Mouse (Mus musculus) midbrain, embryonic 12.5 days (tissue): ENCODE measurements around the gene Exoc3l4. TPM values are rescaled to one million over a fixed set of nuclear protein-coding genes. Genes with fewer than 3 reads are reported as not detected.

Experiments used
- ATAC-seq: fragments of 200-750 bp; cut with Nextera tagmentation; 2 replicates; pipeline ENCODE4 v1.8.0; 2017; ENCODE audit warnings: low read depth, moderate TSS enrichment, moderate library complexity; ENCODE audit not compliant: low FRiP score
- H3K27ac ChIP-seq: fragments of 300-500 bp; sonication (generic); replicated peaks from 2 replicates; pipeline ENCODE4 v1.5.1; 2016; ENCODE audit warnings: mild to moderate bottlenecking
- H3K27me3 ChIP-seq: fragments of 300-500 bp; sonication (generic); 2 replicates; pipeline ENCODE4 v1.6.1; 2016; ENCODE audit warnings: mild to moderate bottlenecking
- H3K36me3 ChIP-seq: fragments of 300-500 bp; sonication (generic); 2 replicates; pipeline ENCODE4 v1.6.1; 2016
- H3K4me1 ChIP-seq: fragments of 300-500 bp; sonication (generic); 2 replicates; pipeline ENCODE4 v1.6.1; 2016
- H3K4me2 ChIP-seq: fragments of 300-500 bp; sonication (generic); replicated peaks from 2 replicates; pipeline ENCODE4 v1.6.1; 2016; ENCODE audit warnings: mild to moderate bottlenecking, moderate library complexity
- H3K4me3 ChIP-seq: fragments of 300-500 bp; sonication (generic); 2 replicates; pipeline ENCODE4 v1.5.1; 2016; ENCODE audit warnings: mild to moderate bottlenecking
- H3K9ac ChIP-seq: fragments of 300-500 bp; sonication (generic); replicated peaks from 2 replicates; pipeline ENCODE4 v1.6.1; 2016; ENCODE audit warnings: mild to moderate bottlenecking, moderate library complexity
- H3K9me3 ChIP-seq: fragments of 300-500 bp; sonication (generic); 2 replicates; pipeline ENCODE4 v1.6.1; 2016; ENCODE audit warnings: mild to moderate bottlenecking
- WGBS: fragments of 180-500 bp; shearing (Covaris S2); methylation state at CpG from one replicate; pipeline ENCODE4 v1.1.7; 2016; 5-methylcytosine and 5-hydroxymethylcytosine counted together
- polyA plus RNA-seq: library from polyadenylated mRNA; unstranded; fragments of >200 nt; fragmentation: Nextera tagmentation; extraction: Ambion mirVana; gene quantifications from 2 replicates; pipeline ENCODE4 v1.2.1, GENCODE M21; 2016

The Exoc3l4 gene
- polyA plus RNA-seq, 1 experiment from 2014 or later: 4.1 TPM

DNA sequence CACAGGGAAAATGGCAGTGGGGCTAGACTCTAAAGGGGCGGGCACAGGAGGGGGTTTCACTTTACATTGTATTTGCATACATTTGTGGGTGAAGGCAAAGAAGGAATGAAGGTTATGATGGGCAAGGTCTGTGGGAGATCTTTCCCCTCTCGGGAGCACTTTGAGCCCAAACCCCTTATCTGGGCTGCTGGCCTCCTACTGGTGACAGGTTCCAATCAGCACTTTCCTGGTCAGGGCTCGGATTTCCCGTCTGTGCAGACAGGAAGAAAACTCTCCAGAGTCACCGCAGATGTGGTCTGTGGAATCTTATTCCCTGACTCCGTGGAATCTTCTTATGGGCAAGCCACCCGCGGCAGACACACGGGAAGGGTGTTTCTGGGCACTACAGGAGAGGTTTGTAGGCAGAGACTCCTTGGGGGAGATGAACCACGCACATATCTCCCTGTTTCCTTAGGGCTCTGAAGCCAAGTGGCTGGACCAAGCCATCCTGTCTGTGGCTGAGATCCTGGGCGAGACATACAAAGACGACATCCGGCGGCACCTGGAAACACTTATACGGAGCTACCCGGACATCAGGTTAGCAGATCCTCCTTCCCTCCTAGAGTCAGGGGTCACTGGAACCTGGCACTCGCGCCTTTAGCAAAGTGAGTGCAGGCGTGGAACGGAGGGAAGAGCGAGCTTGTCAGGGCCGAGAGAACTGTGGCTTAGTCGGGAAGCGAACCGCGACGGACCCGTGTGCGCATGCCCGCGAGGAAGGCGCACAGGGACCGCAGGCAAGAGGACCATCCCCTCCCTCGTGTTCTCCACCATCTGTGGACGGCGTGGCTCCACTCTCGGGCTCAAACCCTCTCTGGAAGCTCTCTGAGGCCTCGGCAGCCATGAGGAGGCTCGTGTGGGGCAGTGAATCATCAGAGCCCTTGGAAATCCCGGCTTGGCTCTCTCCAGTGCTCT lies 12.4 kb downstream of the Exoc3l4 start:
- Histone ChIP-seq H3K4me1 (peaks cover 18% of the 10 kb centered on the region; the same call in 1 of the 2 replicates), H3K27ac (no peak overlapping the region), H3K9ac (peak overlapping the region; percentile 53), H3K4me3 (peak overlapping the region; percentile 41), H3K36me3 (no peaks in the 10 kb centered on the region), H3K9me3 (no peaks in the 10 kb centered on the region), H3K4me2 (peak overlapping the region; percentile 70), H3K27me3 (peaks cover 99% of the 10 kb centered on the region)
- WGBS: under 1% methylated on average over 40 of the region's 40 CpGs
- no peak for ATAC-seq

DNA sequence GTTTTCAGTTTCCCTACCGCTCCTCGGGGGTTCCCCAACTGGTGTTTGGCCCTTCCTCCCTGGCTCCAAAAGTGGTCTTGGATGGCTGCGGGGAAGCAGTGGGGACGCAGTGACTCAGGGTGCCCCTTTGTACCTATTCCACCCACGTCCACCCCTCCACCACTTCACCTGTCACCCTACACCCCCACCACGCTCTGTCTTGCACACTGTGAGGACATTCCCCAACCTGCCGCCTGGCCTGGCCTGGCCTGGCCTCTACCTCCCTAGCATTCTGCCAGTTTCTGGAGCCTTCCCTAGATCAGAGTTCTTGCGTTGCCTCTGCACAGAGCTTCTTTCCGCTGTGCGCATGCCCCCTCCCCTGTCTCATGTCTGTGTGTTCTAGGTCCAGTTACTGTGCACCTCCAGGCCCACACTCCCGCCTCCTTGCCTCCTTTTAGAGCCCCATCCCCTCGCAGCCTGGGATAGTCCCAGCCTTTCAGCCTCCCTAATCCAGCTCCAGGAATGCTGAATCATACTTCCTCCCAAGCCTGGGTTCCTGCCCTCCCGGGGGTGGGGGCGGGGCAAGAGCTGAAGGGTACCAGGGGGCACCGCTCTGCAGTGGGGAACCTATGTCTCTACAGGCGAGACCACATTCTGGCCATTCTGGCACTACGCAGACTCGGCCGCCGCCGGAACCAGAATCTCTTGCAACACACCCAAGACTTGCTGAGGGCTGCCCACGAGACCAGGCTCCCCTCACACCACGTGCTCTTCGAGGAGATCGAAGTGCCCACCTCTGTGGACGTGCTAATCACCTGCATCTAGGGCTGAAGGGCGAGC lies 13.4 kb downstream of the Exoc3l4 start:
- H3K4me1 ChIP-seq: peaks cover 18% of the 10 kb centered on the region; the same call in 1 of the 2 replicates

DNA sequence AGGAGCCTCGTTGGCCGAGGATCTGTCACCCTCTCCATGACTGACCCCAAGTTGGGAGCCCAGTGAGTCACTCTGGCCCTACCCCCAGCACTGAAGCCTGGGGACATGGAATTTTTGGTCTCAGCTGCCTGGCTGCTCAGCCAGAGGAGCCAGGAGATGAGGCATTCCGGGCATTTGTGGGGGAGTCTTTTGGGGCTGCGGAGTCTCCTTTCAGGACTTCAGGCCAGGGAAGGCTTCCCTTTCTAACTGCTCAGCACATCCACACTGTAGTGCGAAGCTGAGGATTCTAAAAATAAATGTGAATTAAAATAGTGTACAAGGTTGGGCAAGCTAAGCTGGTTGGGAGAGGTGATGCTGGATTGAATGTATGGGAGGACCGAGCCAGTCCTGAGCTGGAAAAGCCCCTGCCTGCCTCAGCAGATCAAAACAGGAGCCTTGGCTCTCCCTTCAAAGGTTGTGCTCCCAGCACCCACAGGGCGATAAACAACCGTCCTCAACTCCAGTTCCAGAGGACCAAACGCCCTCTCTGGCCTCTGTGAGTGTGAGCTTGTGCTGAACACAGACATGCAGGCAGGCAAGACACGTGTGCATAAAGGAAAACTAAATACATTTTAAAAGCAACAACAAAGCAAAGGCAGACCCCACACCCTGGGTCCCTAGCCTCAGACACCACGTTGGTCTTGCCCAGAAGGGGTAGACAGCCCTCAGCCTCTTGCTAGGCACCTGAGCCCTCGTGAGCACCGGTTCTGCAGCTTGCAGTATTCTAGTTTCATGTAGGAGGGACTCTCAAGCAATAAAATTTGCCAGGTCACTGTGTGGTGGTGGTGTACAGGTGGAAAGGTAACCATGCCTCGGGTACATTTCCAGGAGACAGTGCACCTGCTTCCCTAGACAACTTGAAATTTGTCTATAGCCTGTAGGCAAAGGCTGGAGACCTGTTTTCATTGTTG lies 14.3 kb downstream of the Exoc3l4 start:
- no peak overlapping the region for H3K27ac ChIP-seq
- peaks cover 91% of the 10 kb centered on the region for H3K27me3 ChIP-seq
- no peak for ATAC-seq
- H3K4me2 ChIP-seq: no peak overlapping the region
- 25% methylated on average over 14 of the region's 14 CpGs for WGBS
- H3K9ac ChIP-seq: no peak overlapping the region
- H3K4me3 ChIP-seq: no peak overlapping the region
- no peaks in the 10 kb centered on the region for H3K9me3 ChIP-seq
- H3K4me1 ChIP-seq: peaks cover 18% of the 10 kb centered on the region; the same call in 1 of the 2 replicates
- no peaks in the 10 kb centered on the region for H3K36me3 ChIP-seq

More for the DNA sequence above, 13.4 kb downstream of the Exoc3l4 start:
- H3K9ac ChIP-seq: peak overlapping the region; percentile 53; the same call in 1 of the 2 replicates
- H3K9me3 ChIP-seq: no peaks in the 10 kb centered on the region
- H3K4me3 ChIP-seq: peak overlapping the region; percentile 41
- 11% methylated on average over 27 of the region's 27 CpGs for WGBS
- no peaks in the 10 kb centered on the region for H3K36me3 ChIP-seq
- H3K27me3 ChIP-seq: peaks cover 99% of the 10 kb centered on the region
- ATAC-seq: no peak
- no peak overlapping the region for H3K27ac ChIP-seq
- peak overlapping the region; percentile 70 for H3K4me2 ChIP-seq

DNA sequence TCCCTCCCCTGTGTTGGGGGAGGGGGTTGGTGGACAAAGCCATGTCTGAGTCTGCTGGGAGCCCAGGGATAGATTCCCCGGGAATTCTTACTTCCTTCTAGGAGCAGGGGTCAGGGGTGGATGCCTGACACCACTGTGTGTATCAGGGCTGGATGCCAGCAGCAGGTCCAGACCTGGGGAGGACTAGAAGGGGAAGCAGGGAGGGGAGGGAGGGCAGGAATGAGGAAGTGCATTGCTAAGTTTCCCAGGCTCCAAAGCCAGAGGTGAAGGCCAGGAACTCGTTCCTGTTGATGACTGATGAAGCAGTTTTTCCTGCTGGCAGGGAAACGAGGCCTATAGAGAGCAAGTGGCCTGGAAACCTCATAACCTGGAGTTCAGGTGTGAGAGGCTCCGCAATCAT lies 15.3 kb downstream of the Exoc3l4 start:
- no peaks in the 10 kb centered on the region for H3K9me3 ChIP-seq
- H3K4me1 ChIP-seq: peaks cover 18% of the 10 kb centered on the region; the same call in 1 of the 2 replicates
- H3K27me3 ChIP-seq: peaks cover 91% of the 10 kb centered on the region
- no peaks in the 10 kb centered on the region for H3K36me3 ChIP-seq
- no peak overlapping the region for H3K9ac ChIP-seq
- ATAC-seq: no peak
- H3K4me2 ChIP-seq: no peak overlapping the region
- WGBS: 30% methylated on average over 4 of the region's 4 CpGs
- H3K4me3 ChIP-seq: no peak overlapping the region
- no peak overlapping the region for H3K27ac ChIP-seq

DNA sequence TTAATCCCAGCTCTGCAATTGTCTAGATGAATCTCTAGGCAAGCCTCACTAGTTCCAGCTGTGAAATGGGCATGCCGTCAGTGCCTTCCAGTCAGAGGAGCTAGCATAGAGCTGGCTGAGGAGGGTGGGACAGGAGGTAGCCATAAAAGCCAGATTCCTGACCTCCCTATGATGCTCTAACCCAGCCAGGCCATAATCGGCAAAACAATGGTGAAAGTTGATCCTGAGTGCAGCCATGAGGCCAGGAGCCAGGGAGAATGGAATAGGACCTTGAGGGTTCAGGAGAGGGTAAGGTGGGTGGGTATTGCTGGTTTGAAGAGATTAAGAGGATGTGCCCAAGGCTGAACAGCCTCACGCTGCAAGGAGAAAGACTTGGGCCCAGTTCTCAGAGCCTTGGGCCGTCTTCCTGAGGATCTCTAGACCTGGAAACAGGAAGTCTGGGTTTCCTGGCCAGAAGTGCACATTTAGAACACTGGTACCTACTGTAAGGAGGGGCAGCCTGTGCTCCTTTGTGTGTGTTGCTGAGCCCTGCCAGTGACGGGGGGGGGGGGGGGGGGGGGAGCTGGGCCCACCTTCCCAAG lies 16.0 kb downstream of the Exoc3l4 start:
- H3K4me1 ChIP-seq: peaks cover 18% of the 10 kb centered on the region; the same call in 1 of the 2 replicates
- no peak overlapping the region for H3K27ac ChIP-seq
- H3K4me2 ChIP-seq: no peak overlapping the region
- no peaks in the 10 kb centered on the region for H3K36me3 ChIP-seq
- 66% methylated on average over 4 of the region's 5 CpGs for WGBS
- no peak overlapping the region for H3K9ac ChIP-seq
- no peak overlapping the region for H3K4me3 ChIP-seq
- peaks cover 92% of the 10 kb centered on the region for H3K27me3 ChIP-seq
- ATAC-seq: no peak
- no peaks in the 10 kb centered on the region for H3K9me3 ChIP-seq

DNA sequence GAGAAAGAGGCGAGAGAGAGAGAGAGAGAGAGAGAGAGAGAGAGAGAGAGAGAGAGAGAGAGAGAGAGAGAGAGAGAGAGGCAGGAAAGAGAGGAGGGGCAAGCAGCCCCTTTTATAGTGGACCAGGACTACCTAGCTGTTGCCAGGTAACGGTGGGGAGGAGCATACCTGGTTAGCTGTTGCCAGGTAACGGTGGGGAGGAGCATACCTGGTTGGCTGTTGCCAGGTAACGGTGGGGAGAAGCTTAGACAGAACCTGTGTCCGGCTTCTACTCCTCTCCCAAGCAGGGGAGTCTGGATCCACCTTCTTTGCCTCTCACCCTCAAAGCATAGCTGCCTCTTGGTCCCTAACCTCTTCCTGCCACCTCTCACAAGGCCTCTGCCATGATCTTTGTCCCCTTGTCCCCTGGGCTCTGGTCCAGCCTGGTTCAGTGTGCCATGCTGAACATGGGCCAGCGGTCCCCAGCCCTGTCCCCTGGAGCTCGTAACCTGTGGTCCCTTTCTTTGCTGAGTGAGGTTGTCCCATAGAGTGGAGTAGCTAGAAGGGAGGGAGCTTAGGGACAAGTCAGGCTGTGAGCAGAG lies 17.4 kb downstream of the Exoc3l4 start:
- H3K9ac ChIP-seq: no peak overlapping the region
- H3K27ac ChIP-seq: no peak overlapping the region
- H3K36me3 ChIP-seq: no peaks in the 10 kb centered on the region
- peaks cover 9% of the 10 kb centered on the region; the same call in 1 of the 2 replicates for H3K4me1 ChIP-seq
- peaks cover 86% of the 10 kb centered on the region for H3K27me3 ChIP-seq
- H3K4me3 ChIP-seq: no peak overlapping the region
- WGBS: 26% methylated on average over 6 of the region's 7 CpGs
- no peaks in the 10 kb centered on the region for H3K9me3 ChIP-seq
- H3K4me2 ChIP-seq: no peak overlapping the region
- ATAC-seq: no peak

DNA sequence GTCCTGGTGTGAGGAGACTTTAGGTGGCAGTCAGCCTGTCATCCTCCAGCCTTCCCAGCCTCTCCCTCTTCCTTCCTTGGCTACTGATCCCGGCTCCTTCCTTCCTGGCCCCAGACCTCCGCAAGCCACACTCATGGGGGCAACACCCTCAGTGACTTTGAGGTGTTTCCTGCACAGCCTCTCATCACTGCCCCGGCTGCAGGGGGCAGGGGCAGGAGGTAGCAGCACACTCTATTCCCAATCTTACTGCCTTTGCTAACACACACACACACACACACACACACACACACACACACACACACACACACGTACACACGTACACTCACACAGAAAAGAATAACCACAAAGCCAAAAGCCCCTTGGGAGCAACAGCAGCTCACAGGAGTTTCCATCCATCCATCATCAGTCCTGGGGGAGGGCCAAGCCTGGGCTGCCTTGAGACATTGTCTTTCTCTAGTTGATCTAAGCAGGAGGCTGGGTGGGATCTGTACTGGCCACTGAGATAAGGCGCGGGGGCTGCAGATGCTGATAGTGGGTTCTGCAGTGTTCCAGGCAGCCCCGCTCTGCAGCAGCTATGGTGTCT lies 18.0 kb downstream of the Exoc3l4 start:
- no peak overlapping the region for H3K27ac ChIP-seq
- ATAC-seq: no peak
- no peaks in the 10 kb centered on the region for H3K36me3 ChIP-seq
- peaks cover 6% of the 10 kb centered on the region; the same call in 1 of the 2 replicates for H3K4me1 ChIP-seq
- H3K4me2 ChIP-seq: no peak overlapping the region
- H3K9me3 ChIP-seq: no peaks in the 10 kb centered on the region
- no peak overlapping the region for H3K9ac ChIP-seq
- 51% methylated on average over 8 of the region's 8 CpGs for WGBS
- peaks cover 84% of the 10 kb centered on the region for H3K27me3 ChIP-seq
- H3K4me3 ChIP-seq: no peak overlapping the region

DNA sequence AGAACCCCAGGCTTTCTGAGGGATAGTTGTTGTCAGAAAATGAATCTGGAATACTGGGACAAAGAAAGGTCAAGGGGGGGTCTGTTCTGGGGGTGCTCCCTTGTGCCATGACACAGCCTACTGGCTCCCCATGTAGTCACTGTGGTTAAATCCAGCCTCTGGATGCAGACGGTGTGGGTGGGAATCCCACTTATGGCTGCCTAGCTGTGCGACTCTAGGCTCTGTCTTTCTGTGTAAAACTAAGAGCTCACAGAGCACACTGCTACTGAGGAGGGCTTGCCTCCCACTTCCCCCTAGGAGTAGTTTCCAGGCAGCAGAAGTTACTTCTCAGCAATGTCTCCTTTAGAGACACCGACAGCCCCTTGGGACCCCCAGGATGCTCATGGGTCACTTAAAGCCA lies 19.4 kb downstream of the Exoc3l4 start:
- H3K9ac ChIP-seq: no peak overlapping the region
- ATAC-seq: no peak
- no peaks in the 10 kb centered on the region for H3K36me3 ChIP-seq
- no peak overlapping the region for H3K4me3 ChIP-seq
- no peaks in the 10 kb centered on the region for H3K9me3 ChIP-seq
- H3K4me2 ChIP-seq: no peak overlapping the region
- H3K27me3 ChIP-seq: peaks cover 84% of the 10 kb centered on the region
- H3K4me1 ChIP-seq: no peaks in the 10 kb centered on the region
- 84% methylated on average over 3 of the region's 3 CpGs for WGBS
- H3K27ac ChIP-seq: no peak overlapping the region

DNA sequence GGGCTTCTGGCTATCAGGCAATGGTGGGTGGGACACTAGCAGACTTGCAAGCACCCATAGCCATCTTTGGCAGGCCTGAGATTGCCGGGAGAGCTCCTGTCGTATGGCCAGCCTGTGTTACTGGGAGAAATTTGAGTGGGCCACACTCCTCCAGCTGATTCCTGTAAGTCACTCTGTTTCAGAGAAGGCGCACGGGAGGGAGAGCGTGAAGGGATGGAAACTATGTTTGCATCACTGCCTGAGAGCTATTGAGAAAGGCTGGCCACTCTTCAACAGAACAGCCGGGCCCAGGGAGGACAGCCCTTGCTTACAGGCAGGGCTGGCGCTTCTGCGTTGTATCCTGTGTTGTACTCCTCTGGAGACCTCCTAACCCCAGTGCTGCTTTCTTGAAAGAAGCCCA lies 19.8 kb downstream of the Exoc3l4 start:
- H3K4me2 ChIP-seq: no peak overlapping the region
- peaks cover 2% of the 10 kb centered on the region; the same call in 1 of the 2 replicates for H3K4me1 ChIP-seq
- no peaks in the 10 kb centered on the region for H3K9me3 ChIP-seq
- peaks cover 84% of the 10 kb centered on the region for H3K27me3 ChIP-seq
- WGBS: 82% methylated on average over 8 of the region's 8 CpGs
- no peak overlapping the region for H3K4me3 ChIP-seq
- no peaks in the 10 kb centered on the region for H3K36me3 ChIP-seq
- no peak overlapping the region for H3K9ac ChIP-seq
- no peak for ATAC-seq
- no peak overlapping the region for H3K27ac ChIP-seq

DNA sequence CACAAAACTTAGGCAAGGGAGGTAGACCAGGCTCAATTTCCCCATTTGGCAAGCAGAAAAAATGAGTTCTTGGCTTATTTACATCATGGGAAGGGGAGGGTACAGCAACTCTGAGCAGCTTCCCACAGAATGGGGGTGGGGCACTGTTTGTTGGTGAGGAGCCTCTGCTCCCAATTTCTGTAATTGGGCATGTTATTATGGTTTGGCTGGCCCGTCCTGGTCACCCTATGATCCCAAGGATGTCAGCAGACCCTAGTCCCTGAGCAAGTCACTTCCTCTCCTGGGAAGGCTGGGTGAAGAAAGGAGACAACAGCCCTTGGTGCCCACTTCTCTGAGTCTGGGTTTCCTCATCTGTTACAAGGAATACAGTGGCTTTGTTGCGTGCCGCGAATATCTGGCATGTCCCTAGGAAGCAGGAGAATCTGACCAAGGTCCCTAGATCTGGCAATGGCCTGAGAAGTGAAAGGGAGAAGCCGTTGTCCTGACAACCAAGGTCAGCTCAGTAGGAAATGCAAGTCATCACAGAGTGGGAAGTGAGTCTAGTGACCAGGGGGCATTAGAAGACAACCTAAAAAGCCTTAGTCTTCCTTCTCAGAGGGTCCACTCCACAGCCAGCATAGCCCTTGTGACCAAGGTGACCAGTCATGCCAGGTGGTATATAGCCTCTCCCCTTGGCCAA lies 20.5 kb downstream of the Exoc3l4 start:
- Histone ChIP-seq H3K9me3 (no peaks in the 10 kb centered on the region), H3K4me1 (peaks cover 9% of the 10 kb centered on the region), H3K9ac (no peak overlapping the region), H3K4me3 (no peak overlapping the region), H3K27me3 (peaks cover 84% of the 10 kb centered on the region), H3K4me2 (no peak overlapping the region), H3K27ac (no peak overlapping the region), H3K36me3 (no peaks in the 10 kb centered on the region)
- ATAC-seq: no peak
- WGBS: 79% methylated on average over 5 of the region's 5 CpGs
